Mouse (Mus musculus): ENCODE data around the gene Kidins220. TPM values are rescaled to one million over a fixed set of nuclear protein-coding genes. Genes with fewer than 3 reads are reported as not detected.

The Kidins220 gene
- polyA plus RNA-seq, 1 experiment from 2014 or later, result 21.8 TPM

GRCm38 (mm10) chr12:25097210-25098160 is 122.8 kb downstream of the Kidins220 start:
- no peaks in the 10 kb centered on the region for H3K9me3 ChIP-seq
- peak overlapping the region; percentile 97 for H3K27ac ChIP-seq
- no peaks in the 10 kb centered on the region for H3K27me3 ChIP-seq (replicated peaks)
- H3K9ac ChIP-seq, result peak overlapping the region; percentile 56
- WGBS, result 4% methylated on average over 28 of the region's 28 CpGs
- H3K4me3 ChIP-seq (replicated peaks), result peak overlapping the region; percentile 52
- peaks cover 24% of the 10 kb centered on the region for H3K4me1 ChIP-seq (replicated peaks)
- H3K36me3 ChIP-seq, result no peaks in the 10 kb centered on the region
- H3K4me2 ChIP-seq (replicated peaks), result peak overlapping the region; percentile 90
- peak; percentile 17 for ATAC-seq

- no peaks in the 10 kb centered on the region for H3K9me3 ChIP-seq
- no peak; the same call in 1 of the 2 replicates for ATAC-seq
- H3K27me3 ChIP-seq (replicated peaks), result no peaks in the 10 kb centered on the region
- 3% methylated on average over 7 of the region's 10 CpGs for WGBS
- peak overlapping the region; percentile 90 for H3K4me2 ChIP-seq (replicated peaks)
- peaks cover 17% of the 10 kb centered on the region for H3K4me1 ChIP-seq (replicated peaks)
- H3K36me3 ChIP-seq, result no peaks in the 10 kb centered on the region
- H3K9ac ChIP-seq, result peak overlapping the region; percentile 56
- peak overlapping the region; percentile 97 for H3K27ac ChIP-seq
- peak overlapping the region; percentile 52 for H3K4me3 ChIP-seq (replicated peaks)
Observed at GRCm38 (mm10) chr12:25098161-25098550, 123.4 kb downstream of the Kidins220 start.

- H3K27ac ChIP-seq, result peak overlapping the region; percentile 97
- H3K9me3 ChIP-seq, result no peaks in the 10 kb centered on the region
- H3K4me2 ChIP-seq (replicated peaks), result peak overlapping the region; percentile 90
- H3K36me3 ChIP-seq, result no peaks in the 10 kb centered on the region
- under 1% methylated on average over 61 of the region's 61 CpGs for WGBS
- H3K9ac ChIP-seq, result peak overlapping the region; percentile 68
- peak; percentile 79 for ATAC-seq
- peak overlapping the region; percentile 52 for H3K4me3 ChIP-seq (replicated peaks)
- no peaks in the 10 kb centered on the region for H3K27me3 ChIP-seq (replicated peaks)
- H3K4me1 ChIP-seq (replicated peaks), result peaks cover 13% of the 10 kb centered on the region
Observed at GRCm38 (mm10) chr12:25098561-25099312, 124.0 kb downstream of the Kidins220 start.

- H3K4me2 ChIP-seq (replicated peaks), result peak overlapping the region; percentile 90
- ATAC-seq, result peak; percentile 31
- no peaks in the 10 kb centered on the region for H3K36me3 ChIP-seq
- peaks cover 13% of the 10 kb centered on the region for H3K4me1 ChIP-seq (replicated peaks)
- no peaks in the 10 kb centered on the region for H3K27me3 ChIP-seq (replicated peaks)
- WGBS, result 1% methylated on average over 9 of the region's 9 CpGs
- H3K9ac ChIP-seq, result peak overlapping the region; percentile 68
- peak overlapping the region; percentile 52 for H3K4me3 ChIP-seq (replicated peaks)
- no peaks in the 10 kb centered on the region for H3K9me3 ChIP-seq
- H3K27ac ChIP-seq, result peak overlapping the region; percentile 97
Observed at GRCm38 (mm10) chr12:25099313-25099562, 124.5 kb downstream of the Kidins220 start.

GRCm38 (mm10) chr12:25099563-25100408 is 125.1 kb downstream of the Kidins220 start:
- H3K9me3 ChIP-seq, result no peaks in the 10 kb centered on the region
- peak overlapping the region; percentile 52 for H3K4me3 ChIP-seq (replicated peaks)
- H3K4me2 ChIP-seq (replicated peaks), result peak overlapping the region; percentile 90
- no peaks in the 10 kb centered on the region for H3K27me3 ChIP-seq (replicated peaks)
- H3K9ac ChIP-seq, result peak overlapping the region; percentile 68
- peaks cover 13% of the 10 kb centered on the region for H3K4me1 ChIP-seq (replicated peaks)
- ATAC-seq, result no peak
- H3K27ac ChIP-seq, result peak overlapping the region; percentile 97
- H3K36me3 ChIP-seq, result no peaks in the 10 kb centered on the region
- under 1% methylated on average over 38 of the region's 38 CpGs for WGBS

- no peaks in the 10 kb centered on the region for H3K9me3 ChIP-seq
- peak overlapping the region; percentile 52 for H3K4me3 ChIP-seq (replicated peaks)
- H3K4me1 ChIP-seq (replicated peaks), result peaks cover 13% of the 10 kb centered on the region
- H3K36me3 ChIP-seq, result no peaks in the 10 kb centered on the region
- H3K27me3 ChIP-seq (replicated peaks), result no peaks in the 10 kb centered on the region
- under 1% methylated on average over 59 of the region's 59 CpGs for WGBS
- peak overlapping the region; percentile 68 for H3K9ac ChIP-seq
- peak overlapping the region; percentile 97 for H3K27ac ChIP-seq
- ATAC-seq, result no peak
- peak overlapping the region; percentile 90 for H3K4me2 ChIP-seq (replicated peaks)
Observed at GRCm38 (mm10) chr12:25100411-25101217, 125.9 kb downstream of the Kidins220 start.

- H3K4me2 ChIP-seq (replicated peaks), result peak overlapping the region; percentile 90
- no peak overlapping the region for H3K9ac ChIP-seq
- H3K27ac ChIP-seq, result peak overlapping the region; percentile 97
- H3K4me1 ChIP-seq (replicated peaks), result peaks cover 13% of the 10 kb centered on the region
- H3K4me3 ChIP-seq (replicated peaks), result peak overlapping the region; percentile 52; the same call in 1 of the 2 replicates
- 25% methylated on average over 5 of the region's 5 CpGs for WGBS
- H3K9me3 ChIP-seq, result no peaks in the 10 kb centered on the region
- no peaks in the 10 kb centered on the region for H3K36me3 ChIP-seq
- no peaks in the 10 kb centered on the region for H3K27me3 ChIP-seq (replicated peaks)
- ATAC-seq, result no peak
Observed at GRCm38 (mm10) chr12:25101389-25101788, 126.7 kb downstream of the Kidins220 start.

GRCm38 (mm10) chr12:25103911-25104310 is 129.2 kb downstream of the Kidins220 start:
- Histone ChIP-seq H3K27ac (no peak overlapping the region), H3K4me2 (replicated peaks) (no peak overlapping the region), H3K36me3 (no peaks in the 10 kb centered on the region), H3K9me3 (no peaks in the 10 kb centered on the region), H3K9ac (no peak overlapping the region), H3K4me3 (replicated peaks) (no peak overlapping the region), H3K27me3 (replicated peaks) (no peaks in the 10 kb centered on the region), H3K4me1 (replicated peaks) (peaks cover 7% of the 10 kb centered on the region)
- no peak for ATAC-seq
- 76% methylated on average over 6 of the region's 6 CpGs for WGBS

GRCm38 (mm10) chr12:25104541-25104940 is 129.8 kb downstream of the Kidins220 start:
- no peaks in the 10 kb centered on the region for H3K36me3 ChIP-seq
- no peak overlapping the region for H3K4me3 ChIP-seq (replicated peaks)
- H3K9me3 ChIP-seq, result no peaks in the 10 kb centered on the region
- H3K27ac ChIP-seq, result no peak overlapping the region
- H3K27me3 ChIP-seq (replicated peaks), result no peaks in the 10 kb centered on the region
- H3K4me1 ChIP-seq (replicated peaks), result peaks cover 10% of the 10 kb centered on the region
- no peak overlapping the region for H3K4me2 ChIP-seq (replicated peaks)
- ATAC-seq, result no peak
- no peak overlapping the region for H3K9ac ChIP-seq

- Histone ChIP-seq H3K4me3 (replicated peaks) (no peak overlapping the region), H3K36me3 (no peaks in the 10 kb centered on the region), H3K9me3 (no peaks in the 10 kb centered on the region), H3K4me2 (replicated peaks) (no peak overlapping the region), H3K4me1 (replicated peaks) (peaks cover 3% of the 10 kb centered on the region; the same call in 1 of the 2 replicates), H3K27me3 (replicated peaks) (no peaks in the 10 kb centered on the region), H3K9ac (no peak overlapping the region), H3K27ac (peak overlapping the region; percentile 15; the same call in 1 of the 2 replicates)
- peak; percentile 93 for ATAC-seq
- WGBS, result 55% methylated on average over 2 of the region's 2 CpGs
Observed at GRCm38 (mm10) chr12:25108865-25109264, 134.1 kb downstream of the Kidins220 start.

GRCm38 (mm10) chr12:25109971-25110681 is 135.4 kb downstream of the Kidins220 start:
- 71% methylated on average over 7 of the region's 7 CpGs for WGBS
- peaks cover 3% of the 10 kb centered on the region; the same call in 1 of the 2 replicates for H3K4me1 ChIP-seq (replicated peaks)
- no peak for ATAC-seq
- no peaks in the 10 kb centered on the region for H3K36me3 ChIP-seq
- H3K9me3 ChIP-seq, result no peaks in the 10 kb centered on the region
- no peak overlapping the region for H3K27ac ChIP-seq
- H3K4me2 ChIP-seq (replicated peaks), result no peak overlapping the region
- H3K27me3 ChIP-seq (replicated peaks), result no peaks in the 10 kb centered on the region
- no peak overlapping the region for H3K4me3 ChIP-seq (replicated peaks)
- no peak overlapping the region for H3K9ac ChIP-seq

Data from intestine, embryonic 15.5 days (tissue).